ENCODE assay signal across 11 mouse cellular contexts in genomic region chr11:30195756-30196155, GRCm38 (mm10).
A peak's percentile ranks its signal among the peaks of the same experiment; 100 is the strongest.
DNase-seq lines count a peak whose midpoint lies in the region; ATAC-seq lines count a peak whose summit lies in the region.
"Had no signal": no experiment of that assay in that cellular context is flagged by ENCODE, and none has a peak within 500 bp of the region (broad histone marks: within the 10 kb centered on the region; RNA-seq: fewer than 3 reads in every experiment).

No protein-coding gene starts in this region.

- no peaks in the 10 kb centered on the region for H3K9me3 ChIP-seq in heart, embryonic 12.5 days (replicated peaks)
- no peaks in the 10 kb centered on the region for H3K9me3 ChIP-seq in liver, embryonic 11.5 days (ENCODE audit: control insufficient read depth, low read length)
- H3K9me3 ChIP-seq: midbrain, embryonic 12.5 days had no signal

- H3K27me3 ChIP-seq in heart, embryonic 12.5 days (replicated peaks): no peaks in the 10 kb centered on the region
- H3K27me3 ChIP-seq in liver, embryonic 11.5 days (replicated peaks; ENCODE audit: control insufficient read depth, insufficient read depth, low read length): no peaks in the 10 kb centered on the region
- H3K27me3 ChIP-seq: midbrain, embryonic 12.5 days had no signal

- 63% methylated on average over 3 of the region's 3 CpGs for WGBS in heart, embryonic 12.5 days
- WGBS in liver, embryonic 11.5 days: 50% methylated on average over 3 of the region's 3 CpGs

- no peak for ATAC-seq in heart, embryonic 12.5 days (ENCODE audit: insufficient number of reproducible peaks, low FRiP score)
- ATAC-seq in liver, embryonic 11.5 days (replicated peaks; ENCODE audit: low FRiP score): no peak
- ATAC-seq: forebrain, embryonic 14.5 days had no signal

- peak overlapping the region; percentile 55 for H3K4me3 ChIP-seq in heart, embryonic 12.5 days
- H3K4me3 ChIP-seq in liver, embryonic 11.5 days (ENCODE audit: low read depth, low read length): peak overlapping the region; percentile 64; the same call in 1 of the 2 replicates
- H3K4me3 ChIP-seq: midbrain, embryonic 12.5 days had no signal

- DNase-seq in heart, adult 11 months: no peak
- DNase-seq in thymus, postnatal 0 days (ENCODE audit: low spot score): peak; percentile 24
- DNase-seq in thymus, adult 18-20 months: no peak
- no peak for DNase-seq in liver, embryonic 11.5 days (ENCODE audit: low spot score)
- DNase-seq in layer of hippocampus, postnatal 10 days (ENCODE audit: low spot score in 2 of 2): no peak
- DNase-seq in left cerebral cortex, adult 9 months (ENCODE audit: low spot score in 2 of 2): no peak
- no peak for DNase-seq in neural tube, embryonic 10.5 days (ENCODE audit: extremely low spot score, low spot score)
- DNase-seq: kidney, postnatal 25 days had no signal

- peaks cover 7% of the 10 kb centered on the region; the same call in 1 of the 2 replicates for H3K36me3 ChIP-seq in heart, embryonic 12.5 days
- H3K36me3 ChIP-seq in liver, embryonic 11.5 days (ENCODE audit: control insufficient read depth, insufficient read depth, low read length): no peaks in the 10 kb centered on the region
- H3K36me3 ChIP-seq: midbrain, embryonic 12.5 days had no signal

- 0 out of 2 replicates have a peak overlapping the region, but pooled peaks have one; percentile 24 for H3K9ac ChIP-seq in heart, embryonic 12.5 days
- H3K9ac ChIP-seq in liver, embryonic 11.5 days (ENCODE audit: low read depth, low read length): no peak overlapping the region
- H3K9ac ChIP-seq: midbrain, embryonic 12.5 days had no signal

- peak overlapping the region; percentile 35; the same call in 1 of the 2 replicates for H3K27ac ChIP-seq in heart, embryonic 12.5 days (ENCODE audit: poor library complexity, severe bottlenecking)
- no peak overlapping the region for H3K27ac ChIP-seq in liver, embryonic 11.5 days (ENCODE audit: low read depth, low read length)
- H3K27ac ChIP-seq: midbrain, embryonic 12.5 days had no signal

- H3K4me1 ChIP-seq in heart, embryonic 12.5 days (replicated peaks): peaks cover 39% of the 10 kb centered on the region
- H3K4me1 ChIP-seq in liver, embryonic 11.5 days (replicated peaks; ENCODE audit: control insufficient read depth, insufficient read depth, low read length): peaks cover 15% of the 10 kb centered on the region

- peak overlapping the region; percentile 51 for H3K4me2 ChIP-seq in heart, embryonic 12.5 days
- H3K4me2 ChIP-seq in liver, embryonic 11.5 days: peak overlapping the region; percentile 83
- H3K4me2 ChIP-seq: midbrain, embryonic 12.5 days had no signal
